Mouse (Mus musculus) hematopoietic stem cell, adult 5-6 weeks (primary cell): ENCODE data around the gene Hagh. TPM values are rescaled to one million over a fixed set of nuclear protein-coding genes. Genes with fewer than 3 reads are reported as not detected.

Experiments
- ATAC-seq, 2 experiments: fragments of 125-278 bp in 1 of 2; replicated peaks in 1 of 2; 2 replicates each; pipeline ENCODE4 v1.8.0; 2016 to 2017; ENCODE audit warnings: inconsistent platforms in 2 of 2, mild to moderate bottlenecking in 2 of 2, moderate number of reproducible peaks in 2 of 2, low read depth in 1 of 2, moderate TSS enrichment in 1 of 2; ENCODE audit not compliant: low FRiP score in 2 of 2, poor library complexity in 2 of 2, severe bottlenecking in 2 of 2, insufficient read depth in 1 of 2, low TSS enrichment in 1 of 2
- total RNA-seq: library from RNA; stranded (forward); fragments of 172-1452, 232-1000 nt; gene quantifications from 2 replicates; pipeline ENCODE4 v1.2.3, GENCODE M21; 2017

Hagh gene
- total RNA-seq, 1 experiment from 2014 or later = 24.6 TPM

GRCm38 (mm10) chr17:24877336-24878116, 37.6 kb downstream of the Hagh start:
- no peak for ATAC-seq

DNA sequence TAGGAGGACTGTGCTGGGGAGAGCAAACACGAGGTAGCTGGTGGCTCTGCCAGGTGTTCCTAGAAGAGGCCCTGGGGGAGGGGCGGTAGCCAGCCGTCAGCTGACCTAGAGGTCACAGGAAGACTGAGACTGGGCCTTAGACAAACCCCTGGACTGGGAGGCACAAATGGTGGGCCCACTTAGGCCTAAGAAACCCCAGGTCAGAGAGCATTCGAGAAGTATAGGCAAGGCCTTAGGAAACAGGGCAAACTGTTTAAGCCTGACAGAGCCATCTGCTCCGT, 38.1 kb downstream of the Hagh start:
- no peak for ATAC-seq

- ATAC-seq = no peak
Observed at GRCm38 (mm10) chr17:24878531-24878930, 38.6 kb downstream of the Hagh start.

DNA sequence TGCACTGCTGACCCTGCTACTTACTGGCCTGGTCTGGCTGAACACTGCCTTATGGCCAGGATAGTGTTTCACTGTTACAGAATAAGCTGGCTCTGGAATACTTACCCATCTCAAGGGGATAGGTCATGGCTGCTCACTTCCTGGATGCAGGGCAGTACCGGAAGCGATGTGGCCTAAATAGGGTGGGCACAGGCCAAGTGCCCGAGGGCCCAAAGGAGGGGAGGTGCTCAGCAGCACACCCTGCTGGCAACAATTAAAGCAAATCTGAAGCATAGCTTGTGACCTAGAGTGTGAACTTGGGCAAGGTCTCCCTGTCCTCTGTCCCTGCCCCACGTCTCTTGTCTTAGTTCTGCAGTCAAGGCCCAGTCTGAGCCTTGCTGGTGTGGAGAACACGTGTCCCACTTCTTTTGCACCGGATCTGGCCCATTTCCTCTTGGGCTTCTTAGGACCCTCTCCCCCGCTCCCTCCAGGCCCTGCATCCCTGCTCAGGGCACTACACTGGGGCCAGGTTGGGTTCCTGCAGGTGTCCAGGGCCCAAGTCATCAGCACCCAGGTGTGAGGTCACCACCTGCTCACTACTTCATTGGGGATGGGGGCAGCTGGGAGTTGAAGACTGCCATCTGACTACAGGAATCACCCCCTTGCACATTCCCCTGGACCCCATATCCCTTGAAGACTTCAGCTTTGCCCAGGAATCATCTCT, 41.9 kb downstream of the Hagh start:
- peak in 1 of 2 experiments; percentile 8; a peak in 1 of 4 replicates for ATAC-seq

GRCm38 (mm10) chr17:24884391-24884790, 44.4 kb downstream of the Hagh start:
- no peak for ATAC-seq

DNA sequence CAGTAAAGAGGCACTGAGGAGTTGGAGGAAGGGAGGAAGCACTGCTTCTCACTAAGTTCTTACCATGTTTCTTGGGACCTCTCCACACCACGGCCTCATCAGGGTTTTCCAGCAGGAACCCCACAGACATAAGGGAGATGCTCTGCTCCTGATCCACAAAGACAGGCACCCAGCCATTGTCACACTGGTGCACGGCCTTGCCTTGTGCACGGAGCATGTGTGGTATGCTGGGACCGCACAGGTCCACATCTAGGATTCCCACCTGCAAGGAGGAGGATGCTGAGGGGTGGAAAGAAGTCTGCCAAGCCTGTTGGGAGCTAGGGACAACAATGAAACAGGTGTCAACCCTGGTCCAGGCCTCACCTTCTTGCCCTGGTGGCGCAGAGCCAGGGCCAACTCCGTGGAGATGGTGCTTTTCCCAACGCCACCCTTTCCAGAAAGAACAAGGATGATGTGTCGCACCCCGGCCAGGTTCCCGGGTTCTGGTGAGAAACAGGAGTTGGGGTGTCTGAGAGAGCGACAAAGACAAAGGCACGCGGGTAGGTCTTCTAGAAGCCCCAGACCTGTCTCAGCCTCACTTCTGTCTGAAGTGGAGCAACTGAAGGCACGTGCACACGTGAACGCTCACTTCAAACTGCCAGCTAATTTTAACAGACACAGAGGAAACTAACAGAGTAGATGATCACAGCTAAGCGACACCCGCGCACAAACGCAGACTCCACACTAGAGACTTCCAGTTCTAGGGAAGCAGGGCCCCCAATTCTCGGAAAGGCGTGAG, 45.6 kb downstream of the Hagh start:
- no peak for ATAC-seq

GRCm38 (mm10) chr17:24886134-24886931, 46.4 kb downstream of the Hagh start, which contains the start of the genes Nubp2 and Spsb3:
TSS of gene Nubp2 (minus strand) at chr17:24886349.
TSS of gene Spsb3 (plus strand) at chr17:24886643.
- peak; percentile 94 to 95 for ATAC-seq

GRCm38 (mm10) chr17:24886932-24887271, 47.0 kb downstream of the Hagh start:
- no peak for ATAC-seq

GRCm38 (mm10) chr17:24887291-24888080, 47.5 kb downstream of the Hagh start:
- no peak for ATAC-seq

GRCm38 (mm10) chr17:24888862-24889261, 48.9 kb downstream of the Hagh start:
- ATAC-seq = no peak

DNA sequence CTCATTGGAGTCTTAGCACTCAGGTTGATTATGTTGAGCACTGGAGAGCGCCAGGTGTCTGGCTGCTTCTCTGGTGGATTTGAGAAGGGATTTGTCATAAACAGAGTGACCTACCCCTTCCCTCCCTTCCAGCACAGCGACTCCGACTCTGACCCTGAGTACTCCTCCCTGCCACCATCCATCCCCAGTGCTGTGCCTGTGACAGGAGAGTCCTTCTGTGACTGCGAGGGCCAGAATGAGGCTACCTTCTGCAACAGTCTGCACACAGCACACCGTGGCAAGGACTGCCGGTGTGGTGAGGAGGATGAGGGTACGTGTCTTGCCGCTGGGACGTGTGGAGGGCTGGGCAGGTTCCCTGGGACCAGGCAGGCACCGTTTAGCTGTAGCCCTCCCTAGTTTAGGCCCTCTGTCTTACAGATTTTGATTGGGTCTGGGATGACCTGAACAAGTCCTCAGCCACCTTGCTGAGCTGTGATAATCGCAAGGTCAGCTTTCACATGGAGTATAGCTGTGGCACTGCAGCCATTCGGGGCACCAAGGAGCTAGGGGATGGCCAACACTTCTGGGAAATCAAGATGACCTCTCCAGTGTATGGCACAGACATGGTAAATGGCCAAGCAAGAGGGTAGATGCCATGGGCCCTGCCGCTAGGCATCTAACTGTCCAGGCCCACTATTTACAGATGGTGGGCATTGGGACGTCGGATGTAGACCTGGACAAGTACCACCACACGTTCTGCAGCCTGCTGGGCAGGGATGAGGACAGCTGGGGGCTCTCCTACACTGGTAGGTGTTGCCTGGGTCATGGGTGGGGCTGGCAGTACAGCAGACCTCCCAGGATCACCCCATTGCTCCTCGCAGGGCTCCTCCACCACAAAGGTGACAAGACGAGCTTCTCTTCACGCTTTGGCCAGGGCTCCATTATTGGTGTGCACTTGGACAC, 50.5 kb downstream of the Hagh start:
- ATAC-seq = no peak

GRCm38 (mm10) chr17:24891321-24891720, 51.4 kb downstream of the Hagh start:
- ATAC-seq = no peak

GRCm38 (mm10) chr17:24892785-24893184, 52.8 kb downstream of the Hagh start:
- no peak for ATAC-seq

DNA sequence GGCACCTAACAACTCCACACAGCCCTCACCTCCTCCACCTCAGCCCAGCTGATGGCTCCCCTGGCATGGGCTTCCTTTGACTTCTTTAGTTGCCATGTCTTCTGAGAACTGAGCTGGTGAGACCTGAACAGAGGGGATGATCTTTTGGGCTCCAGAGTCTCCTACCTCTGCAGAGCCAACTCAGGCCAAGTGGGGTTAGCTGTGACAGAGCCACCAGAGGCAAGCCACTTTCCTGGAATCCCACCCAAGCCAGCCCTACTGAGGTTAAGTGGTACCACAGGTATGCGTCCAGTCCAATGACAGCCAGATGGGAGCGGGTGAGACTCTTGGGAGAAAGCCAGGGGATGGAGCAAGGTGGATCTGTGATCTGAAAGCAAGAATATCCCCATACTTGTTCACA, 53.3 kb downstream of the Hagh start:
- ATAC-seq = no peak

- ATAC-seq = no peak; a peak in 1 of 4 replicates
Observed at GRCm38 (mm10) chr17:24894061-24894994, 54.4 kb downstream of the Hagh start.
